Mouse (Mus musculus) embryonic facial prominence, embryonic 11.5 days (tissue): ENCODE data around the gene Tcf15. TPM values are rescaled to one million over a fixed set of nuclear protein-coding genes. Genes with fewer than 3 reads are reported as not detected.
A peak's percentile ranks its signal among the peaks of the same experiment; 100 is the strongest.

Experiments used
- ATAC-seq: fragments of 200-750 bp; cut with Nextera tagmentation; replicated peaks from 2 replicates; pipeline ENCODE4 v1.8.0; 2017; ENCODE audit warnings: low read depth; ENCODE audit not compliant: insufficient number of reproducible peaks, low FRiP score, low TSS enrichment
- DNase-seq: peaks from one replicate; pipeline ENCODE4 v3.0.0-alpha.2; 2015; ENCODE audit warnings: low spot score
- H3K27ac ChIP-seq: fragments of 300-500 bp; sonication (generic); replicated peaks from 2 replicates; pipeline ENCODE4 v1.5.1; 2014; ENCODE audit warnings: mild to moderate bottlenecking, low read depth, low read length, control low read depth
- H3K27me3 ChIP-seq: fragments of 300-500 bp; sonication (generic); 2 replicates; pipeline ENCODE4 v1.6.1; 2014; ENCODE audit warnings: mild to moderate bottlenecking, low read length, moderate library complexity, mixed read lengths; ENCODE audit not compliant: control insufficient read depth, insufficient read depth
- H3K36me3 ChIP-seq: fragments of 300-500 bp; sonication (generic); replicated peaks from 2 replicates; pipeline ENCODE4 v1.6.1; 2014; ENCODE audit warnings: low read depth, mild to moderate bottlenecking, low read length, moderate library complexity, mixed read lengths; ENCODE audit not compliant: control insufficient read depth, insufficient read depth
- H3K4me1 ChIP-seq: fragments of 300-500 bp; sonication (generic); 2 replicates; pipeline ENCODE4 v1.6.1; 2014; ENCODE audit warnings: low read length, mixed read lengths; ENCODE audit not compliant: control insufficient read depth, insufficient read depth
- H3K4me2 ChIP-seq: fragments of 300-500 bp; sonication (generic); 2 replicates; pipeline ENCODE4 v1.6.1; 2014; ENCODE audit warnings: low read depth, mild to moderate bottlenecking, control low read depth, low read length, moderate library complexity
- H3K4me3 ChIP-seq: fragments of 300-500 bp; sonication (generic); 2 replicates; pipeline ENCODE4 v1.5.1; 2014; ENCODE audit warnings: low read depth, low read length, control low read depth
- H3K9ac ChIP-seq: fragments of 300-500 bp; sonication (generic); replicated peaks from 2 replicates; pipeline ENCODE4 v1.6.1; 2014; ENCODE audit warnings: mild to moderate bottlenecking, control low read depth, low read length
- H3K9me3 ChIP-seq: fragments of 300-500 bp; sonication (generic); replicated peaks from 2 replicates; pipeline ENCODE4 v1.6.1; 2016; ENCODE audit warnings: mild to moderate bottlenecking, low read length, inconsistent platforms, mixed read lengths; ENCODE audit not compliant: control insufficient read depth
- WGBS: fragments of 180-500 bp; shearing (Covaris S2); extraction: QIAGEN DNeasy Blood & Tissue Kit; methylation state at CpG from one replicate; pipeline ENCODE4 v1.1.7; 2014; 5-methylcytosine and 5-hydroxymethylcytosine counted together
- polyA plus RNA-seq: library from polyadenylated mRNA; unstranded; fragments of >200 nt; fragmentation: Nextera tagmentation; extraction: Ambion mirVana; gene quantifications from 2 replicates; pipeline ENCODE4 v1.2.1, GENCODE M21; 2014

The Tcf15 gene
- 11.3 and 12.2 TPM in 2 replicates for polyA plus RNA-seq

DNA sequence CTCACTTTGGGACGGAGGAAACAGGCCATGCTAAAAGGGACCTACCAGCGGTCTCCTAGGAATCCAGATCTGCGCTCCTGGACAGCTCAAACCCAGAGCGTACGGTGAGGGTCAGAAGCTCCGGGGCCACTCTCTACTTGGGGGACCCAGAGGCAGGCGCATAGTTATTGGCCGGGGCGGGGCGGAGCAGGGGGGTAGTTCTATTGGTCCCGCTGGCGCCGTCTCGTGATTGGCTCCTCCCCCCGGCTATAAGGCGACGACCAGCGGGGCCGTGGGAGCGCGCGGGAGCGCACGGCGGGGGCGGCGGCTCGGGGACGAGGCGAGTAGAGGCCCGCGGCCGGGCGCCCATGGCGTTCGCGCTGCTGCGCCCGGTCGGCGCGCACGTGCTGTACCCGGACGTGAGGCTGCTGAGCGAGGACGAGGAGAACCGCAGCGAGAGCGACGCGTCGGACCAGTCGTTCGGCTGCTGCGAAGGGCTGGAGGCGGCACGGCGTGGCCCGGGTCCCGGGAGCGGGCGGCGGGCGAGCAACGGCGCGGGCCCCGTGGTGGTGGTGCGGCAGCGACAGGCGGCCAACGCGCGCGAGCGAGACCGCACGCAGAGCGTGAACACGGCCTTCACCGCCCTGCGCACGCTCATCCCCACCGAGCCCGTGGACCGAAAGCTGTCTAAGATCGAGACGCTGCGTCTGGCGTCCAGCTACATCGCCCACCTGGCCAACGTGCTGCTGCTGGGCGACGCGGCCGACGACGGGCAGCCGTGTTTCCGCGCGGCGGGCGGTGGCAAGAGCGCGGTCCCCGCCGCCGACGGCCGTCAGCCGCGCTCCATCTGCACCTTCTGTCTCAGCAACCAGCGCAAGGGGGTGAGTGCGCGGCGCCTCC, at the start of gene Tcf15:
Gene Tcf15 (plus strand): TSS at position 283 of the 879 bp plus-strand sequence.
- Histone ChIP-seq H3K27me3 (peaks cover 21% of the 10 kb centered on the region), H3K4me1 (peaks cover 2% of the 10 kb centered on the region), H3K4me2 (peak within 1 kb of the TSS; percentile 93), H3K36me3 (no peaks in the 10 kb centered on the region), H3K9ac (peak within 1 kb of the TSS; percentile 32), H3K27ac (no peak within 1 kb of the TSS), H3K9me3 (no peaks in the 10 kb centered on the region), H3K4me3 (peak within 1 kb of the TSS; percentile 49)
- DNase-seq (peak; percentile 79), ATAC-seq (peak; percentile 80)
- under 1% methylated on average over 101 of the region's 118 CpGs for WGBS

DNA sequence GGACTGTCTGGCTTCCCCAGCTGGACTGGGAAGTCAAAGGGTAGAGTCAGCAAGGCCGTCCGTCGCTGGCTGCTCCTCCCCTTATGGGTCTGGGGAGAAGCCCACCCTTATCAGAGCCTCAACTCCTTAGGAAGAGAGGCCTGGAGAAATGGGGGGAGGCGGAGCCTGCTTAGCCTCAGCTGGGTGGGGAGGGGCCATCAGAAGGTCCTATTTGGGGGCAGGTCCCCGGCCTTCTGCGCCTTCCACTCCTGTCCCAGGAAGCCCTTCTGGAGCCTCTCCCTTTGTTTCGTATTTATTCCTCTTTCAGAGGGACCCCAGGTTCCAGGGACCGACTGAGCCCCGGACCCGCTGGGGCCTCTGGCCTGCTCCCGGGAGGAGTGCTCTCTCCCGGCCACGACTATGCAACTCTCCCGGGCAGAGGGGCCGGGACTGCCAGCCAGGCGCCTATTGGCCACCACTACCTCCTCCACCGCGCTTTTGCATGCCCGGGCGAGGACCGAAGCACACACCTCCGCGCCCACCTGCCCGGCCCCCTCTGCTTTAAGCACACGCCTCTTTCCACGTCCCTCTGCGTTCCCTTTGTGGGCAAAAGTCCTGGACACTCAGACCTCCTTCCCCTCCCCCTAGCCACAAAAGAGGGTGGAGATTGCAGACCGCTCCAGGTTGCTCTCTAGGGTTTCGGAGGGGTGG, 48.4 kb upstream of the Tcf15 start:
- peak; percentile 28 for DNase-seq
- H3K4me1 ChIP-seq, result peaks cover 8% of the 10 kb centered on the region
- peak overlapping the region; percentile 36 for H3K4me2 ChIP-seq
- 0 out of 2 replicates have a peak overlapping the region, but pooled peaks have one; percentile 3 for H3K9ac ChIP-seq
- peaks cover 35% of the 10 kb centered on the region for H3K27me3 ChIP-seq
- H3K9me3 ChIP-seq, result no peaks in the 10 kb centered on the region
- ATAC-seq, result peak; percentile 46; the same call in 1 of the 2 replicates
- no peaks in the 10 kb centered on the region for H3K36me3 ChIP-seq
- no peak overlapping the region for H3K4me3 ChIP-seq
- no peak overlapping the region for H3K27ac ChIP-seq
- 7% methylated on average over 29 of the region's 29 CpGs for WGBS

DNA sequence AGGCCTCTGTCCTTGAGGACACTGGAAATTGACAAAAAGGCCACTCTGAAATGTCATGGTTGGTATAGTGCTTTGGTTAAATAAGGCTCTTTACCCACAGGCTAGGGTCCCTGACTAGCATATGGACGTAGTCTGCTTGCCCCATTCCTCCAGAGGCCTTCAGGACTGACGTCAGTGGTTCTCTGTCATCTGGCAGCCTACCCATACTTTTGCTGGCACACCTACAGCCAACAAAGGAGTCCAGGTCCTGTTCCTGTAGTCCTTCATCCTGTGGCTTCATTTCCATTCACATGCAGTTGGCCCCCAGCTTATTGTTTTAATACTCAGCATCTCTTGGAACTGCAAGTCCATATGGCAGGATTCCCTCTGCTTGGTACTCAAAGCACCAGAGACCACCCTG, 46.4 kb upstream of the Tcf15 start:
- H3K27me3 ChIP-seq, result peaks cover 35% of the 10 kb centered on the region
- H3K9ac ChIP-seq, result no peak overlapping the region
- no peak overlapping the region for H3K4me3 ChIP-seq
- no peaks in the 10 kb centered on the region for H3K9me3 ChIP-seq
- H3K27ac ChIP-seq, result no peak overlapping the region
- no peak overlapping the region for H3K4me2 ChIP-seq
- DNase-seq (no peak), ATAC-seq (no peak)
- no peaks in the 10 kb centered on the region for H3K36me3 ChIP-seq
- peaks cover 8% of the 10 kb centered on the region for H3K4me1 ChIP-seq
- WGBS, result 75% methylated on average over 2 of the region's 2 CpGs

DNA sequence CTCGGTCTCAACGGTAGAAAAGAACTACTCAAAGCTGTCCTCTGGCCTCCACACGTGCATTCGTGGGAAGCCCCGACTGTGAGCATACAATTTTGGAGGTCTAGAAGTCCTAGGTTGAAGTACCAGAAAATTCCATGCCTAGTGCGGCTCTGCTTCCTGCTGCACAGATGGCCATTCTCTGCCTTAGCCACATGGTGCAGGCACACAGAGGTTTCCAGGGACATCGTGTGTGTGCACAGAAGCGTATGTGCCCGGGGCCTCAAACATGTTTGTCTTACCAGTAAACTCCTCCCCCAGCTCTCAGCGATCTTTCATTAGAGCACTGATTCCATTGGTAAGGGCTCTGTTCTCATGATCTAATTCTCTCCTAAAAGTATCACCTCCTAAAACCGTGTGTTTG, 45.4 kb upstream of the Tcf15 start:
- Histone ChIP-seq H3K27me3 (peaks cover 27% of the 10 kb centered on the region), H3K9ac (no peak overlapping the region), H3K4me3 (no peak overlapping the region), H3K36me3 (no peaks in the 10 kb centered on the region), H3K9me3 (no peaks in the 10 kb centered on the region), H3K4me2 (no peak overlapping the region), H3K27ac (no peak overlapping the region), H3K4me1 (peaks cover 8% of the 10 kb centered on the region)
- DNase-seq (no peak), ATAC-seq (no peak)
- 82% methylated on average over 11 of the region's 11 CpGs for WGBS

DNA sequence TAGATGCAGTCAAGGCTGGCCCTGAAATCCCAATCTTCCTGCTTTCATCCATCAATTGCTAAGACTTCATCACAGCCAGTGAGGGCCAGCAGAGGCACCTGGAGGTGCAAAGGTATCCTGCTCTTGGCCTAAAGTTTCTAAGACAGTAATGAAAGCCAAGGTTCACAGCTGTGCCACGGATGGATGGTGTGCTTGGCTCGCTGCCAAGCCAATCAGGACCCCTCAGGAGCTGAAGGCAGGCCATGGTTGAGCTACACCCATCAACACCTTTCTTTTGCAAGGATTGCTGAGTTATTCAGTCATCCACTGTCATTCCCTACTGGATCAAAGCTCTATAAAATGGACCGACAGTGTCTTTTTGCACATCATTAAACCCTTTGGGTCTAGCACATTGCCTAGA, 43.8 kb upstream of the Tcf15 start:
- Histone ChIP-seq H3K27me3 (peaks cover 11% of the 10 kb centered on the region), H3K36me3 (no peaks in the 10 kb centered on the region), H3K4me2 (no peak overlapping the region), H3K4me1 (no peaks in the 10 kb centered on the region), H3K9ac (no peak overlapping the region), H3K4me3 (no peak overlapping the region), H3K9me3 (no peaks in the 10 kb centered on the region), H3K27ac (no peak overlapping the region)
- DNase-seq (no peak), ATAC-seq (no peak)
- 62% methylated on average over 3 of the region's 3 CpGs for WGBS

DNA sequence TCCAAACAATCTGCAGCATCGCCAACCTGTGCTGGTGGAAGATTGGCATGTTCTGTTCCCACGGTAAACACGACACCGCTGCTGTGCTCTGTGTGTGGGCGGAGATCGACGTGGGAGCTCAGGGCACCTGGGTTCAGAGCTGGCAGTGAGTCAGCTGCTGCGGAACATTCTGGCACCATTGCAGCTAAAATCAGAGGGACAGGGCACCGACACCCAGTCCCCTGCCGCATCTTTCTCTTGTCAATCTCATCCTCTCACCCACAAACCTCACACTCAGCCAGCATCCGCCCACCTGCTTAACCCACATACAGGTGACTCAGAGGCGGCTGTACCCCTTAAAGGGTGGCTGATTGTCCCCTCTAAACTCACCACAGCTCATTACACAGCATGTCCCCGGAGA, 41.6 kb upstream of the Tcf15 start:
- H3K36me3 ChIP-seq, result no peaks in the 10 kb centered on the region
- H3K4me1 ChIP-seq, result no peaks in the 10 kb centered on the region
- H3K9ac ChIP-seq, result no peak overlapping the region
- H3K4me2 ChIP-seq, result no peak overlapping the region
- DNase-seq (no peak), ATAC-seq (no peak)
- H3K27ac ChIP-seq, result no peak overlapping the region
- H3K9me3 ChIP-seq, result no peaks in the 10 kb centered on the region
- H3K27me3 ChIP-seq, result no peaks in the 10 kb centered on the region
- H3K4me3 ChIP-seq, result no peak overlapping the region
- WGBS, result 73% methylated on average over 13 of the region's 13 CpGs

DNA sequence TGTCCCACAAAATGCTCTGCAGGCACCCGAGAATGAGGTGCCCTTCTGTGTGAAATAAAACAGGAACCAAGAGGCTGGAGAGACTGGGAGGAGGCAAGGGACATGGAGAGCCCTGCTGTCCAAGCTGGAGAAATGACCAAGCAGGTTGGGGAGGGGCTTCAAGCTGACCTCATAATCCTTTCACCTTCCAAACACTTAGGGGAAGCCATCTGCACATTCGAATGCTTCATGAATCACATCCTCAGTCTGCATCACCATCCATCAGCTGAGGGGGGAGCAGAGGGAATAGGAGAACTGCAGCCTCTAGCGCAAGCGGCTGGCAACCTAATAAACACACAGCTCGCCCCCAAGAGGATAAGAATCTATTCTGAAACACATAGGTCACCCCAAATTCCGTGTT, 41.0 kb upstream of the Tcf15 start:
- WGBS, result 69% methylated on average over 6 of the region's 6 CpGs
- Histone ChIP-seq H3K27ac (no peak overlapping the region), H3K4me2 (no peak overlapping the region), H3K36me3 (no peaks in the 10 kb centered on the region), H3K4me1 (no peaks in the 10 kb centered on the region), H3K9ac (no peak overlapping the region), H3K4me3 (no peak overlapping the region), H3K27me3 (no peaks in the 10 kb centered on the region), H3K9me3 (no peaks in the 10 kb centered on the region)
- ATAC-seq (no peak), DNase-seq (no peak)
